Mouse (Mus musculus) liver, adult (tissue): ENCODE measurements around the gene Sept9.

Source experiments
- GATA4 ChIP-seq: IDR thresholded peaks from 2 replicates; pipeline ENCODE4 v1.6.1; 2014; ENCODE audit warnings: mild to moderate bottlenecking, low read length; ENCODE audit not compliant: insufficient replicate concordance

Sept9 gene

DNA sequence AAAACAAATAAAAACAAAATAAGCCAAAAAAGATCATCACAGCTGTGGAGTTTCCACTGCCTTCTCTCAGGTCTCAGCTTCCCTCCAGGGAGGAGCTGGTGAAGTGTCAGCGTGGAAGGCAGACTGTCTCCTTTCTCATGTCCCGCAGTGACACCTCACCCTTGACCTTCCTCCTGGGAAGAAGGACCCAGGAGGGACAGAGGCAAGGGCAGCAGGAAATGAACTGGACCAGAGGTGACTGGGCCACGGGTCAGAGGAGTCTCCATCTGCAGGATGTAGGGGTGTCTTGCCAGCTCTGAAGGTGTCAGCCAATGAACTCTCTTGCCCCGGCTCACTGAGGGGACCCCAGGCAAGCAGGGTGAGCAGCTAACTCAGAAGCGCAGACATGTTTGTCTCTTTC is 7.9 kb upstream of the Sept9 start:
- no peak for TF ChIP-seq GATA4

DNA sequence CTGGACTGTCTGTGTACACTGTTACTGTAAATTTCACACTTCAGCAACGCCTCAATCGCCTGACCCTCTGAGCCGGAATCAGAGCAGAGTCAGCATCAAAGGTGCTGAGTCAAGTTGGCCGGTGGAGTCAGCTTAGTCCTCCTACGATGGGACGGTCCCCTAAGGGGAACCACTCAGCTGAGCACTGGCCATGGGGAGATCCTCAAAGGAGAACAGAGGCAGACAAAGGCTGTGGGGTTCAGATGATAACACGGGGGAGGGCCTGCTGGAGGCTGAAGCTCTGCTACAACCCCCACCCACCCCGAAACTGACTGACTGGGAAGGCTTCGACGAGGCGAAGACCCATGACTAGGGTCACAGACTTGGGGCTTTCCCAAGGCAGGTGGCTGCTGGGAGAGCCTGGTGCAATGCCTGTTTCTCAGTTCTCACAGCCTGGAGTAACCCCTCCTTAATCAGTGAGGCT is 5.0 kb upstream of the Sept9 start:
- no peak for TF ChIP-seq GATA4

DNA sequence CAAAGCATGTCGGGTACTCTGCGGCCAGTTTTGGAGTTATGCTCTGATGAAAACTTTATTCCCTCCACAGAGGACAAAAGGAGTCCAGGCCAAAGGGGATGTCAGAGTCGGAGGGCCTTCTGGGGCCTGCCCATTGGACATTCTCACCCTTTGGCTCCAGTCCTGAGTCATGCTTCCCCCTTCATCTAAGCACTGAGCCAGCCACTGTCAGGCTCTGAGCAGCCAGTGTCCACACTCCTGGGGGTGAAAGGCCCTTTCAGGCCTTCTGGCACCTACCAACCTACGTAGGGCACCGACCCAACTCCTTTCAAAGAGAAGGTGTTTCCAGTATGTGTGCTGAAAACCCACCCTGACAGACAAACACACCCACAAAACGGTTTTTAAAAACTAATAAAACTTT is 3.8 kb upstream of the Sept9 start:
- no peak for TF ChIP-seq GATA4

DNA sequence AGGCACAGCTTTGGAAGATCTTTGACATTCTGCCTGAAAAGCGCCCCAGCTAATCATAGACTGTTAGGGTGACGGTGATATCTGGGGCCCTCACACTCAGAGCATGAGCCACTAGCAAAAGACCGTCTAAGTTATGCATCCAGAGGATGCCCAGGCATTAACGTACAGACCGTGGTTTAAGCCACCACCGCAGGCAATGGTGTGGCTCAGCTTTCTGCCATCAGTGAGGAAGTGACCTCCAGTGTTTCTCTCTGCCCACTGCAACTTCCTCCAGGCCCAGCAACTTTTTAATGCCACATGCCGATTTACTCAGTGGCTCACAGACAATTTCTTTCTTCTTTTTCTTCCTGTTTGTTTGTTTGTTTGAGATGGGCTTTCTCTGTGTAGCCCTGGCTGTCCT is 2.8 kb upstream of the Sept9 start:
- TF ChIP-seq GATA4 = no peak

DNA sequence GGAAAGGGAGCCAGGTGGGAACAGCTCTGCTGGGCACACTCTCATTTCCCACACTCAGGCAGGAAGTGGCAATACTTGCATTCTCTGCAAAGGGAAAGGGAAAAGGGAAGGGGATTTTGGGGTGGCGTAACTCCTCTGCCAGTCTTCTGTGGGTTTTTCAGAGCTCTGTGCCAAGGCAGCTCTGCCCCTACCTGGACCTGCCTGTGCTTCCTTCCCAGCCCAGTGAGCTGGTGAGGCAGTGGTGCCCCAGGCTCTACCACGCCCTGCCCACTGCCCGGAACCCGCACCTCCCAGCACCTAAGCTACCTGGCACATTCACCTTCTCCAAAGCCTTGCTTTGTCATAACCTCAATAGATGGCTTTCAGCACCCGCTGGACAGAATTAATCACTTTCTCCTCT is 1.3 kb upstream of the Sept9 start:
- TF ChIP-seq GATA4 = no peak

- TF ChIP-seq GATA4 = no peak
These were observed 2.4 kb downstream of the Sept9 start for GRCm38 (mm10) chr11:117201846-117202245.

- no peak for TF ChIP-seq GATA4
These were observed 5.1 kb downstream of the Sept9 start for GRCm38 (mm10) chr11:117204606-117205005.

- no peak for TF ChIP-seq GATA4
These were observed 5.6 kb downstream of the Sept9 start for GRCm38 (mm10) chr11:117205042-117205441.

DNA sequence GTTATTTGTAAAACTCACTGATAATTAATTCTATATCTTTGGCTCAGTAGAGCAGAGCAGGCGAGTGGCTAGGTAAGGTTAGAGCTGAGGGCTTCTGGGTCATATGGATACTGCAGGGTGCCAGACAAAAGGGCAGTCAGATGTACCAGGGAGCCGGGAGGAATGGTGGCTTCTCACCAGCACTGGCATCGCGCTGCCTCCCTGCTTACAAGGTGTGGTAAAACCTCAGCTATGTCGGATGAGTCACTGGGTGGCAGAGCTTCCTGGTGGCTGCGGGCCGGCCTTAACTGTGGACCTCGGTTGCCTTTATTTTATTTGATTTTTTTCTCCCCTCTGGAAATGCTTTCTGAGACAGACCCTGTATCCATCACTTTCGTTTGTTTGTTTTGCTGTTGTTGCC is 6.0 kb downstream of the Sept9 start:
- TF ChIP-seq GATA4 = no peak

DNA sequence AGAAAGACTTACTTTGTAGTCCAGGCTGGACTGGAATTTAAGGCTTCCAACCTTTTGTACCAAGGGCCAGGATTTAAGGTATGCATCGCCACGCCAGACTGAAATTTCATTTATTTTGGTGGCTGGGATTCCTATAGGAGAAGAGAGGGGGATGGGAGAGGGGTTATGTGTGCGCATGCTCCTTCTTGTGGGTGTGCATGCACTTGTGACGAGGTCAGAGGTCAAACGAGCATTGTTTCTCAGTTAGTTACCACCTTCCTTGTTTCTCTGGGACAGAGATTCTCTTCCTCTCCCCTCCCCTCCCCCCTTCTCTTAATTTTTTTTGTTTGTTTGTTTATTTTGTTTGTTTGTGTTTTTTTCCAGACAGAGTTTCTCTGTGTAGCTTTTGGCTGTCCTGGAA is 8.0 kb downstream of the Sept9 start:
- no peak for TF ChIP-seq GATA4

DNA sequence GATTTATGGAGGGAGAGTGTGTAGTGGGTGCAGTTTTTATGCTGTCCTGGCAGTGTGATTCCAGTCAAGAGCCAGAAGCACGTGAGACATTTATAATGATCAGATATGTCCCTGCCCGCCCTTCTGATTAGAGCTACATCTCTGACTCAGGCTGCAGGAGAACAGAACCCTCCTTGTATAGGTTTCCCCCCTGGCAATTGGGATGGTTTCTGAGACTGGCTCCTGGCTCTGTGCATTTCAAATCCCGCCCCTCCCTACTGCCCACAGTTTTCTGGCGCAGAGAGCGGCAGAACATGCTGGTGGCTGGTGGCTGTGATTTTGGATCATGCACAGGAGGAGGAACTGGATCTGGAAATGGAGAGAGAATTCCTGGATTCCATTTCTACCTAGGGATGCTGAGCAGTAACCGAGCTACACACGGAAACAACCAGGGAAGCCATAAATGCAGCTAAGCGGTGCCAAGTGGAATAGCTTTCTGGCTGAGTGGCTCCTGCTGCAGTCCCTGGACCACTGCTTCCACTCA is 8.8 kb downstream of the Sept9 start:
- TF ChIP-seq GATA4 = no peak

- no peak for TF ChIP-seq GATA4
These were observed 17.3 kb downstream of the Sept9 start for GRCm38 (mm10) chr11:117216713-117217112.

GRCm38 (mm10) chr11:117218070-117218469 is 18.6 kb downstream of the Sept9 start:
- no peak for TF ChIP-seq GATA4

GRCm38 (mm10) chr11:117218498-117218897 is 19.0 kb downstream of the Sept9 start:
- no peak for TF ChIP-seq GATA4

- TF ChIP-seq GATA4 = no peak
These were observed 21.3 kb downstream of the Sept9 start for GRCm38 (mm10) chr11:117220777-117221176.

DNA sequence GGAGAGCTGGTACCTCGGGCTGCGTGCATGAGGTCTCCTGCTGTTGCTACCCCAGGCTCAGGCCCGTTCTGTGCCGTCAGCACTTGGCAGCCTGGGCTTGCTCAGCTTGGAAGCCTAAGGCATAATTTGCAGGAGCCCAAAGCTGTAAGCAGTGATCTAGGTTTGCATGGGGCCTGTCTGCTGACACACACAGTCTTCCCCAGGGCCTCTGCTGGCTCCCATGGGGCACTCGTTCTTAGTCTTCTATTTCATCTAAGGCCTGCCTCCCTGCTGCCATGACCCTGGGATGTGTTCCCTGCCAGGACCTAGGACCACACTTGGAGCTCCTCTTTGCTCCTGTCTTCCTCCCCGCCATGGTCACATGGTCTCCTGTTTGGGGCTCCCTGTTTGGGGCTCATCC is 21.7 kb downstream of the Sept9 start:
- no peak for TF ChIP-seq GATA4

DNA sequence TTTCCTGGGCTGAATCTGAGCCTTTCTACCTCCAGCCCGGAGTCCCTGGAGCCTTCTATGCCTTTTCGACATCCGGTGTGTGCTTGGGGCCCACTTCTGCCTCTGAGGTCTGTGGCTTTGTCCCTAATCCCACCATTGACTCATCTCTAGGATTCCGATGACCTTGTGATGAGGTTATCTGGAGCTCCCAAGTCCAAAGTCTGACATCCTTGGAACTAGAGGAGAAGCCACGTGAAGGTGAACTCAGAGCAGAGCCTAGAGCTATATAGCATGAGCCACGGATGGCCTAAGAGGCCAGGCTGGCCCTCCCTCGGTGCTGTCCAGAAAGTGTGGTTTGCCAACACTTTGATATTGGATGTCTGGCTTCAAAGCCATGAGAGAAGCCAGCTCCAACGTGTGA is 23.4 kb downstream of the Sept9 start:
- peak; percentile 15; the same call in 1 of the 2 replicates for TF ChIP-seq GATA4
